Mouse (Mus musculus) left cerebral cortex, adult 2 months (tissue): ENCODE results near the gene Ogdhl. TPM values are rescaled to one million over a fixed set of nuclear protein-coding genes. Genes with fewer than 3 reads are reported as not detected.
"Not testable (repeated sequence)": the region's sequence is repeated elsewhere in the genome, so short reads cannot be mapped to it uniquely, and the experiment has no call there.

Experiments used
- DNase-seq, 2 experiments: peaks; one replicate each; pipeline ENCODE4 v3.0.0; 2021 to 2022; ENCODE audit warnings: low spot score in 2 of 2, mixed read lengths in 1 of 2; ENCODE audit errors: extremely low spot score in 1 of 2
- H3K27ac ChIP-seq: fragments of 200-600 bp; 2 replicates; pipeline ENCODE4 v1.8.1; 2022
- H3K4me3 ChIP-seq: fragments of 200-600 bp; 2 replicates; pipeline ENCODE4 v1.8.1; 2022
- CTCF ChIP-seq: fragments of 200-600 bp; IDR thresholded peaks from 2 replicates; pipeline ENCODE4 v1.8.1; 2022; ENCODE audit warnings: antibody characterized with exemption, mild to moderate bottlenecking, moderate library complexity
- intact Hi-C: fragments of 180-260 bp; cut with DNase I; formaldehyde crosslinking; loops from one replicate; pipeline ENCODE4 v1.15.1; 2025
- total RNA-seq, 2 experiments: library from RNA; stranded (reverse); gene quantifications; 2 replicates each; pipeline ENCODE4 v1.2.3; 2021

Gene Ogdhl
- total RNA-seq, 2 experiments from 2014 or later, result 110 to 114 TPM

GRCm38 (mm10) chr14:32336547-32336946 is 14.7 kb downstream of the Ogdhl start:
- DNase-seq, result no peak
- no peak overlapping the region for H3K27ac ChIP-seq
- TF ChIP-seq CTCF, result no peak
- intact Hi-C loops, result no loop called here
- H3K4me3 ChIP-seq, result no peak overlapping the region

GRCm38 (mm10) chr14:32341823-32342222 is 20.0 kb downstream of the Ogdhl start:
- intact Hi-C loops, result no loop called here
- no peak for TF ChIP-seq CTCF
- DNase-seq, result no peak

GRCm38 (mm10) chr14:32344176-32344575 is 22.4 kb downstream of the Ogdhl start:
- no peak overlapping the region for H3K4me3 ChIP-seq
- intact Hi-C loops, result no loop called here
- H3K27ac ChIP-seq, result no peak overlapping the region
- DNase-seq, result no peak
- TF ChIP-seq CTCF, result no peak

More at GRCm38 (mm10) chr14:32341823-32342222, 20.0 kb downstream of the Ogdhl start:
- Histone ChIP-seq H3K27ac (no peak overlapping the region), H3K4me3 (no peak overlapping the region)

- Histone ChIP-seq H3K27ac (no peak overlapping the region), H3K4me3 (no peak overlapping the region)
- no peak; the same call in 1 of the 2 replicates for TF ChIP-seq CTCF
- intact Hi-C loops, result no loop called here
- DNase-seq, result no peak
These were observed 22.9 kb downstream of the Ogdhl start for GRCm38 (mm10) chr14:32344694-32345093.

GRCm38 (mm10) chr14:32347307-32347706 is 25.5 kb downstream of the Ogdhl start:
- no peak for TF ChIP-seq CTCF
- no peak for DNase-seq
- no peak overlapping the region for H3K4me3 ChIP-seq
- no peak overlapping the region for H3K27ac ChIP-seq
- intact Hi-C loops, result no loop called here

- H3K4me3 ChIP-seq, H3K27ac ChIP-seq, intact Hi-C loops, DNase-seq: not testable (repeated sequence)
These were observed 29.5 kb downstream of the Ogdhl start for GRCm38 (mm10) chr14:32351181-32351920.

GRCm38 (mm10) chr14:32364359-32364758 is 42.5 kb downstream of the Ogdhl start:
- TF ChIP-seq CTCF, result no peak
- DNase-seq, result no peak
- intact Hi-C loops, result no loop called here
- no peak overlapping the region for H3K27ac ChIP-seq
- H3K4me3 ChIP-seq, result no peak overlapping the region

- H3K4me3 ChIP-seq, result no peak overlapping the region
- no peak for DNase-seq
- intact Hi-C loops, result no loop called here
- no peak for TF ChIP-seq CTCF
- no peak overlapping the region for H3K27ac ChIP-seq
These were observed 47.9 kb downstream of the Ogdhl start for GRCm38 (mm10) chr14:32369756-32370155.

- Histone ChIP-seq H3K4me3 (no peak overlapping the region), H3K27ac (no peak overlapping the region)
- DNase-seq, result no peak
- TF ChIP-seq CTCF, result no peak
- intact Hi-C loops, result no loop called here
These were observed 50.7 kb downstream of the Ogdhl start for GRCm38 (mm10) chr14:32372510-32372909.

GRCm38 (mm10) chr14:32379395-32380098 is 57.7 kb downstream of the Ogdhl start:
- intact Hi-C loops, result no loop called here

GRCm38 (mm10) chr14:32380099-32380480 is 58.3 kb downstream of the Ogdhl start:
- intact Hi-C loops, result no loop called here
- DNase-seq, result no peak
- no peak overlapping the region for H3K4me3 ChIP-seq
- no peak overlapping the region for H3K27ac ChIP-seq
- TF ChIP-seq CTCF, result no peak

More at GRCm38 (mm10) chr14:32379395-32380098, 57.7 kb downstream of the Ogdhl start:
- no peak for TF ChIP-seq CTCF
- Histone ChIP-seq H3K27ac (no peak overlapping the region), H3K4me3 (no peak overlapping the region)
- no peak for DNase-seq

GRCm38 (mm10) chr14:32381066-32381465 is 59.2 kb downstream of the Ogdhl start:
- H3K4me3 ChIP-seq, result no peak overlapping the region
- no peak for DNase-seq
- H3K27ac ChIP-seq, result no peak overlapping the region
- intact Hi-C loops, result no loop called here
- TF ChIP-seq CTCF, result no peak
